Mouse (Mus musculus): ENCODE results near the gene March10. TPM values are rescaled to one million over a fixed set of nuclear protein-coding genes. Genes with fewer than 3 reads are reported as not detected.

Gene March10
- polyA plus RNA-seq, 1 experiment: 0.13 TPM

GRCm38 (mm10) chr11:105465488-105465887 lies 9.0 kb upstream of the March10 start:
- no peaks in the 10 kb centered on the region for H3K27me3 ChIP-seq (ENCODE audit: control insufficient read depth, insufficient read depth, insufficient read length)
- H3ac ChIP-seq (ENCODE audit: control insufficient read depth, insufficient read length): no peak overlapping the region
- H3K79me2 ChIP-seq (ENCODE audit: control insufficient read depth, insufficient read depth): no peaks in the 10 kb centered on the region
- H3K4me3 ChIP-seq: no peak overlapping the region
- no peak for TF ChIP-seq MAX (IDR thresholded peaks at IDR 0.05; ENCODE audit: low read depth)
- no peak for TF ChIP-seq REST (IDR thresholded peaks at IDR 0.05; ENCODE audit: insufficient read depth, insufficient read length)
- no peak for TF ChIP-seq CEBPB (IDR thresholded peaks at IDR 0.05; ENCODE audit: insufficient read depth, poor library complexity, severe bottlenecking)
- no peak for TF ChIP-seq TCF3 (IDR thresholded peaks at IDR 0.05; ENCODE audit: insufficient read length, low read depth)
- TF ChIP-seq POLR2AphosphoS2 (IDR thresholded peaks at IDR 0.05; ENCODE audit: insufficient read length, low read depth): no peak
- no peak for TF ChIP-seq POLR2A (IDR thresholded peaks at IDR 0.05; ENCODE audit: insufficient read length, low read depth)
- no peak for TF ChIP-seq MYOG (IDR thresholded peaks at IDR 0.05; ENCODE audit: control insufficient read depth in 1 of 3, insufficient read depth in 1 of 3, insufficient read length in 2 of 3, low read depth in 2 of 3)
- TF ChIP-seq SRF (IDR thresholded peaks at IDR 0.05; ENCODE audit: control insufficient read depth, insufficient read length, low read depth): no peak
- TF ChIP-seq MYOD1 (IDR thresholded peaks at IDR 0.05; ENCODE audit: control insufficient read depth in 1 of 3, insufficient read length in 2 of 3, low read depth in 2 of 3): no peak
- TF ChIP-seq USF1 (IDR thresholded peaks at IDR 0.05; ENCODE audit: low read depth): no peak
- no peak for TF ChIP-seq E2F4 (IDR thresholded peaks at IDR 0.05; ENCODE audit: insufficient read depth)
- no peak overlapping the region for H3K4me2 ChIP-seq (ENCODE audit: low read depth)
- no peaks in the 10 kb centered on the region for H3K36me3 ChIP-seq (ENCODE audit: control insufficient read depth, insufficient read depth)

GRCm38 (mm10) chr11:105464430-105464967 lies 8.0 kb upstream of the March10 start:
- Histone ChIP-seq H3K36me3 (ENCODE audit: control insufficient read depth, insufficient read depth) (no peaks in the 10 kb centered on the region), H3K4me2 (ENCODE audit: low read depth) (no peak overlapping the region), H3K4me3 (no peak overlapping the region), H3ac (ENCODE audit: control insufficient read depth, insufficient read length) (no peak overlapping the region), H3K27me3 (ENCODE audit: control insufficient read depth, insufficient read depth, insufficient read length) (no peaks in the 10 kb centered on the region), H3K79me2 (ENCODE audit: control insufficient read depth, insufficient read depth) (no peaks in the 10 kb centered on the region)
- no peak for TF ChIP-seq MAX (IDR thresholded peaks at IDR 0.05; ENCODE audit: low read depth)
- no peak for TF ChIP-seq MYOD1 (IDR thresholded peaks at IDR 0.05; ENCODE audit: control insufficient read depth in 1 of 3, insufficient read length in 2 of 3, low read depth in 2 of 3)
- TF ChIP-seq TCF12 (IDR thresholded peaks at IDR 0.05; ENCODE audit: insufficient read depth, poor library complexity, severe bottlenecking): no peak
- no peak for TF ChIP-seq USF1 (IDR thresholded peaks at IDR 0.05; ENCODE audit: low read depth)
- no peak for TF ChIP-seq E2F4 (IDR thresholded peaks at IDR 0.05; ENCODE audit: insufficient read depth)
- no peak for TF ChIP-seq POLR2AphosphoS2 (IDR thresholded peaks at IDR 0.05; ENCODE audit: insufficient read length, low read depth)
- no peak for TF ChIP-seq POLR2A (IDR thresholded peaks at IDR 0.05; ENCODE audit: insufficient read length, low read depth)
- no peak for TF ChIP-seq TCF3 (IDR thresholded peaks at IDR 0.05; ENCODE audit: insufficient read length, low read depth)
- no peak for TF ChIP-seq REST (IDR thresholded peaks at IDR 0.05; ENCODE audit: insufficient read depth, insufficient read length)
- no peak for TF ChIP-seq CEBPB (IDR thresholded peaks at IDR 0.05; ENCODE audit: insufficient read depth, poor library complexity, severe bottlenecking)
- no peak for TF ChIP-seq MYOG (IDR thresholded peaks at IDR 0.05; ENCODE audit: control insufficient read depth in 1 of 3, insufficient read depth in 1 of 3, insufficient read length in 2 of 3, low read depth in 2 of 3)
- TF ChIP-seq SRF (IDR thresholded peaks at IDR 0.05; ENCODE audit: control insufficient read depth, insufficient read length, low read depth): no peak

- Histone ChIP-seq H3K79me2 (ENCODE audit: control insufficient read depth, insufficient read depth) (no peaks in the 10 kb centered on the region), H3ac (ENCODE audit: control insufficient read depth, insufficient read length) (no peak overlapping the region), H3K4me3 (no peak overlapping the region), H3K36me3 (ENCODE audit: control insufficient read depth, insufficient read depth) (no peaks in the 10 kb centered on the region), H3K4me2 (ENCODE audit: low read depth) (no peak overlapping the region), H3K27me3 (ENCODE audit: control insufficient read depth, insufficient read depth, insufficient read length) (no peaks in the 10 kb centered on the region)
- TF ChIP-seq E2F4 (IDR thresholded peaks at IDR 0.05; ENCODE audit: insufficient read depth) (no peak), TCF3 (IDR thresholded peaks at IDR 0.05; ENCODE audit: insufficient read length, low read depth) (no peak), POLR2AphosphoS2 (IDR thresholded peaks at IDR 0.05; ENCODE audit: insufficient read length, low read depth) (no peak), POLR2A (IDR thresholded peaks at IDR 0.05; ENCODE audit: insufficient read length, low read depth) (no peak), REST (IDR thresholded peaks at IDR 0.05; ENCODE audit: insufficient read depth, insufficient read length) (no peak)
Observed at GRCm38 (mm10) chr11:105459900-105460299, 3.4 kb upstream of the March10 start.

GRCm38 (mm10) chr11:105457041-105457440 lies 506 bp upstream of the March10 start:
- H3K79me2 ChIP-seq (ENCODE audit: control insufficient read depth, insufficient read depth): no peaks in the 10 kb centered on the region
- H3K4me2 ChIP-seq (ENCODE audit: low read depth): no peak overlapping the region
- no peaks in the 10 kb centered on the region for H3K27me3 ChIP-seq (ENCODE audit: control insufficient read depth, insufficient read depth, insufficient read length)
- TF ChIP-seq REST (IDR thresholded peaks at IDR 0.05; ENCODE audit: insufficient read depth, insufficient read length): no peak
- no peak for TF ChIP-seq E2F4 (IDR thresholded peaks at IDR 0.05; ENCODE audit: insufficient read depth)
- no peak for TF ChIP-seq TCF3 (IDR thresholded peaks at IDR 0.05; ENCODE audit: insufficient read length, low read depth)
- no peak for TF ChIP-seq MYOD1 (IDR thresholded peaks at IDR 0.05; ENCODE audit: control insufficient read depth in 1 of 3, insufficient read length in 2 of 3, low read depth in 2 of 3)
- TF ChIP-seq MYOG (IDR thresholded peaks at IDR 0.05; ENCODE audit: control insufficient read depth in 1 of 3, insufficient read depth in 1 of 3, insufficient read length in 2 of 3, low read depth in 2 of 3): no peak
- no peak for TF ChIP-seq POLR2AphosphoS2 (IDR thresholded peaks at IDR 0.05; ENCODE audit: insufficient read length, low read depth)
- TF ChIP-seq USF1 (IDR thresholded peaks at IDR 0.05; ENCODE audit: low read depth): no peak
- no peak for TF ChIP-seq SRF (IDR thresholded peaks at IDR 0.05; ENCODE audit: control insufficient read depth, insufficient read length, low read depth)
- no peak for TF ChIP-seq CEBPB (IDR thresholded peaks at IDR 0.05; ENCODE audit: insufficient read depth, poor library complexity, severe bottlenecking)
- TF ChIP-seq TCF12 (IDR thresholded peaks at IDR 0.05; ENCODE audit: insufficient read depth, poor library complexity, severe bottlenecking): no peak
- TF ChIP-seq MAX (IDR thresholded peaks at IDR 0.05; ENCODE audit: low read depth): no peak
- TF ChIP-seq POLR2A (IDR thresholded peaks at IDR 0.05; ENCODE audit: insufficient read length, low read depth): no peak
- H3ac ChIP-seq (ENCODE audit: control insufficient read depth, insufficient read length): no peak overlapping the region
- no peak overlapping the region for H3K4me3 ChIP-seq
- H3K36me3 ChIP-seq (ENCODE audit: control insufficient read depth, insufficient read depth): no peaks in the 10 kb centered on the region

GRCm38 (mm10) chr11:105455118-105455517 lies 1.4 kb downstream of the March10 start:
- H3ac ChIP-seq (ENCODE audit: control insufficient read depth, insufficient read length): no peak overlapping the region
- H3K4me2 ChIP-seq (ENCODE audit: low read depth): no peak overlapping the region
- no peaks in the 10 kb centered on the region for H3K79me2 ChIP-seq (ENCODE audit: control insufficient read depth, insufficient read depth)
- TF ChIP-seq SRF (IDR thresholded peaks at IDR 0.05; ENCODE audit: control insufficient read depth, insufficient read length, low read depth): no peak
- TF ChIP-seq TCF12 (IDR thresholded peaks at IDR 0.05; ENCODE audit: insufficient read depth, poor library complexity, severe bottlenecking): no peak
- no peak for TF ChIP-seq E2F4 (IDR thresholded peaks at IDR 0.05; ENCODE audit: insufficient read depth)
- no peak for TF ChIP-seq MAX (IDR thresholded peaks at IDR 0.05; ENCODE audit: low read depth)
- no peak for TF ChIP-seq POLR2AphosphoS2 (IDR thresholded peaks at IDR 0.05; ENCODE audit: insufficient read length, low read depth)
- TF ChIP-seq MYOG (IDR thresholded peaks at IDR 0.05; ENCODE audit: control insufficient read depth in 1 of 3, insufficient read depth in 1 of 3, insufficient read length in 2 of 3, low read depth in 2 of 3): no peak
- no peaks in the 10 kb centered on the region for H3K27me3 ChIP-seq (ENCODE audit: control insufficient read depth, insufficient read depth, insufficient read length)
- no peak overlapping the region for H3K4me3 ChIP-seq
- H3K36me3 ChIP-seq (ENCODE audit: control insufficient read depth, insufficient read depth): no peaks in the 10 kb centered on the region
